Mouse (Mus musculus) retina, postnatal 7 days (tissue): ENCODE measurements around the gene Tcam1.

Experiments
- DNase-seq: peaks from one replicate; pipeline ENCODE4 v3.0.0-alpha.2; 2012; ENCODE audit warnings: low read depth, low spot score

Gene Tcam1

GRCm38 (mm10) chr11:106318406-106319366 is 42.2 kb downstream of the Tcam1 start:
- DNase-seq, result no peak

GRCm38 (mm10) chr11:106324858-106325257 is 48.4 kb downstream of the Tcam1 start:
- no peak for DNase-seq

- peak; percentile 61 for DNase-seq
These were observed 49.2 kb downstream of the Tcam1 start for GRCm38 (mm10) chr11:106325566-106326206.

DNA sequence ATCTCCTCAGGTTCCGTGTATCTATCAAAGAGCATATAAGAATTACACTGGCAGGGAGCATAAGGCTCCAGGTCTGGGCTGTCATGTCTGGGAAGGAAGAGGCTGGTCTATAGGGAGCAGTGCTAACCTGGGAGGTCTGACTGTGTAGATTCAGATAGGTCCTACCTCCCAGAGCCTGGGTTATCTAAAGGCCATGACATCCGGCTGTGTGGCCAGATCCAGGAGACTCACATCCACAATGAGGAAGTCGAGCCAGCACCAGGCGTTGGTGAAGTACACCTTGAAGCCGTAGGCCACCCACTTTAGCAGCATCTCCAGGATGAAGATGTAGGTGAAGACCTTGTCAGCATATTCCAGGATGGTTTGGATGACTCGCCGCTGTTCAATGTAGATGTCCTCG is 50.0 kb downstream of the Tcam1 start:
- no peak for DNase-seq

DNA sequence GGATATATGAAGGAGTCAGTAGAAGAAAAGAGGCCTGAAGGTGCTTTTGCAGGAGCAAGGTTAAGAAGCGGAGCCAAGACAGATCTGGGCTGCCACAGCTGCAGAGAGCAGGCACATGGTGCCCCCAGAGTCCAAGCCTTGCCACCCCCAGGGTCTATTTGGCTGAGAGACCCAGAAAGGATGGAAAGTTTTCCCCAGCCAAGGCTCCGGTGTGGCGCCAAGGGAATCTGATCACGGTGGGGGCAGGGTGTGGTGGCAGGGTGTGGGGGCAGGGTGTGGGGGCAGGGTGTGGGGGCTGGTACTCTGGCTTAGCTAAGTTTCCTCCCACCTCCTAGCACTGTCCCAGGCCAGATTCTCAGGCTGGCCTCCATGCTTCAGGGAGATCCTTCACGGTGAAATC is 52.0 kb downstream of the Tcam1 start:
- no peak for DNase-seq

GRCm38 (mm10) chr11:106329128-106329527 is 52.7 kb downstream of the Tcam1 start:
- DNase-seq, result no peak

- DNase-seq, result peak; percentile 64
These were observed 53.2 kb downstream of the Tcam1 start for GRCm38 (mm10) chr11:106329682-106330081.

- no peak for DNase-seq
These were observed 56.0 kb downstream of the Tcam1 start for GRCm38 (mm10) chr11:106332458-106332857.

GRCm38 (mm10) chr11:106334066-106334465 is 57.6 kb downstream of the Tcam1 start:
- DNase-seq, result no peak

GRCm38 (mm10) chr11:106338029-106338428 is 61.6 kb downstream of the Tcam1 start:
- DNase-seq, result no peak
